Mouse (Mus musculus) forebrain, embryonic 14.5 days (tissue): ENCODE results near the gene Cfap97. TPM values are rescaled to one million over a fixed set of nuclear protein-coding genes. Genes with fewer than 3 reads are reported as not detected.

Experiments used
- ATAC-seq: fragments of 200-750 bp; cut with Nextera tagmentation; 2 replicates; pipeline ENCODE4 v1.8.0; 2017; ENCODE audit warnings: mild to moderate bottlenecking, moderate library complexity
- DNase-seq: peaks from one replicate; pipeline ENCODE4 v3.0.0-alpha.2; 2015; ENCODE audit warnings: low spot score
- H3K27ac ChIP-seq: fragments of 300-500 bp; sonication (generic); 2 replicates; pipeline ENCODE4 v1.5.1; 2014; ENCODE audit warnings: low read depth, mild to moderate bottlenecking, control low read depth, low read length, moderate library complexity
- H3K27me3 ChIP-seq: fragments of 300-500 bp; sonication (generic); replicated peaks from 2 replicates; pipeline ENCODE4 v1.6.1; 2014; ENCODE audit warnings: low read length, control low read depth, mixed read lengths; ENCODE audit not compliant: control insufficient read depth, insufficient read depth
- H3K36me3 ChIP-seq: fragments of 300-500 bp; sonication (generic); 2 replicates; pipeline ENCODE4 v1.6.1; 2014; ENCODE audit warnings: low read length, control low read depth; ENCODE audit not compliant: control insufficient read depth, insufficient read depth
- H3K4me1 ChIP-seq: fragments of 300-500 bp; sonication (generic); 2 replicates; pipeline ENCODE4 v1.6.1; 2014; ENCODE audit warnings: antibody characterized with exemption, low read length, control low read depth; ENCODE audit not compliant: control insufficient read depth, insufficient read depth
- H3K4me2 ChIP-seq: fragments of 300-500 bp; sonication (generic); 2 replicates; pipeline ENCODE4 v1.6.1; 2014; ENCODE audit warnings: mild to moderate bottlenecking, control low read depth, low read length
- H3K4me3 ChIP-seq: fragments of 300-500 bp; sonication (generic); 2 replicates; pipeline ENCODE4 v1.5.1; 2014; ENCODE audit warnings: low read depth, low read length, control low read depth
- H3K9ac ChIP-seq: fragments of 300-500 bp; sonication (generic); 2 replicates; pipeline ENCODE4 v1.6.1; 2014; ENCODE audit warnings: mild to moderate bottlenecking, low read length, control low read depth, moderate library complexity
- H3K9me3 ChIP-seq: fragments of 300-500 bp; sonication (generic); replicated peaks from 2 replicates; pipeline ENCODE4 v1.6.1; 2016; ENCODE audit warnings: low read length, control low read depth, mixed read lengths; ENCODE audit not compliant: control insufficient read depth
- WGBS: fragments of 180-500 bp; shearing (Covaris S2); extraction: QIAGEN DNeasy Blood & Tissue Kit; methylation state at CpG from one replicate; pipeline ENCODE4 v1.1.7; 2014; 5-methylcytosine and 5-hydroxymethylcytosine counted together
- polyA plus RNA-seq: library from polyadenylated mRNA; unstranded; fragments of >200 nt; fragmentation: Nextera tagmentation; extraction: Ambion mirVana; gene quantifications from 2 replicates; pipeline ENCODE4 v1.2.1, GENCODE M21; 2014

The Cfap97 gene
- polyA plus RNA-seq, 1 experiment from 2014 or later = 20.8 TPM

DNA sequence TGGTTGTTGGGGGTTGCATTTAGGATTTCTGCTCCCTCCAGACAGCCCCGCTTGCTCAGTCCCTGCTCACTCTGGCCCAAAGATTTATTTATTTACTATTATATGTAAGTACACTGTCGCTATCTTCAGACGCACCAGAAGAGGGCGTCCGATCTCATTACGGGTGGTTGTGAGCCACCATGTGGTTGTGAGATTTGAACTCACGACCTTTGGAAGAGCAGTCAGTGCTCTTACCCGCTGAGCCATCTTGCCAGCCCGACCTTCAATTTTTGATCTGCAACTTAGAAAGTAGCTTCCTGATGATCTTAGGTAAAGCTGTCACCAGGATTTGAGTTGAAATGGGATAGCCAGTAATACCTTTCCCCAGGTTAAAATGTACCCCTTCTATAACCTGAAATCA, 1.8 kb upstream of the Cfap97 start:
- ATAC-seq (no peak), DNase-seq (no peak)
- 81% methylated on average over 9 of the region's 9 CpGs for WGBS
- no peaks in the 10 kb centered on the region for H3K9me3 ChIP-seq
- no peak overlapping the region for H3K4me2 ChIP-seq
- H3K9ac ChIP-seq = no peak overlapping the region
- no peak overlapping the region for H3K4me3 ChIP-seq
- no peaks in the 10 kb centered on the region for H3K36me3 ChIP-seq
- H3K27me3 ChIP-seq = no peaks in the 10 kb centered on the region
- peaks cover 11% of the 10 kb centered on the region; the same call in 1 of the 2 replicates for H3K4me1 ChIP-seq
- H3K27ac ChIP-seq = no peak overlapping the region

DNA sequence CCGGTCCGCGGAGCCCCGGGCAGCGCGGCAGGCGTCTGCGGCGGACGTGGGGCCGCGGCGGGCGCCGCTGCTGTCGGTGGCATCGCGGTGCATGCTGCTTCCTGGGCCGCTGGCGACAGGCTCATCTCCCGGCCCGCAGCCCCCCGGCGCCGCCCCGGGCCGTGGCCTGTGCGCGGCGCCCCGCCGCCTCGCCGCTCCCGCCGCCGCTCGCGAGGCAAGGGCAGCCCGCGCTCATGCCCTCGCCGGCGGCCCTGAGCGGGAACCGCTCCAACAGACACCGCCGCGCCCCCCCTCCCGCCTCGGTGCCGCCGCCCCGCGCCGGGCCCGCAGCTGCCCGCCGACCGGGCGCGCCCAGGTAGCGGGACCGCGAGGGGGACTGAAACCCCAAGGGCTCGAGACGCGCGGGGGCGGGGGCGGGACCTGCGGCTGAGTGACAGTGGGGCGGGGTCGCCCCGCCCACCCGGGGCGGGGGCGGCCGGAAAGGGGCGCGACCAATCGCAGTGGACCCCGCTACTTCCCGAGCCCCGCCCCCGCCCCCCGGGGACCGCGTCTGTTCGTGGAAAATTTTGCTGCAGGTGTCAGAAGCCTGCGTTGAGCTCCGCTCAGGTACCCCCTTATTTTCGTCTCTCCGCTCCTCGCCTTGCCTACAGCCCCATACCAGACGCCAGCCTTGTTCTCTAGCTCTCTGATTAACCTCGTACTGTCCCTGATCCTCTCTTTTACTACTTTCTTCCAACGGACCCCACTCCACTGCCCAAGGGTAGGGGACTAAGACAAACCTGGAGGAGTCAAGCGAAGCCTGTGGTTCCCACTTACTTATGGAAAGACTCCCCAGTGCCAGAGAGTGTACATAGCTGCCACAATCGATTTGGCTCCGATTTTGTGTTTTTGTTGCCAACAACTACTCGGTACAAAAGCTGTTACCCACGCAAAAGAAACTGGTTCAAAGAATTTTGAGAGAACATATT, 777 bp downstream of the Cfap97 start, which contains the start of gene Snx25:
Gene Snx25, minus strand, starts transcription at position 96 of the 968 bp plus-strand sequence.
- Histone ChIP-seq H3K9ac (peak within 1 kb of the TSS; percentile 82), H3K36me3 (no peaks in the 10 kb centered on the region), H3K9me3 (no peaks in the 10 kb centered on the region), H3K4me2 (peak within 1 kb of the TSS; percentile 65), H3K27ac (peak within 1 kb of the TSS; percentile 65), H3K4me3 (peak within 1 kb of the TSS; percentile 86), H3K4me1 (peaks cover 7% of the 10 kb centered on the region; the same call in 1 of the 2 replicates), H3K27me3 (no peaks in the 10 kb centered on the region)
- ATAC-seq (peak; percentile 92), DNase-seq (peak; percentile 85)
- 7% methylated on average over 42 of the region's 103 CpGs for WGBS

DNA sequence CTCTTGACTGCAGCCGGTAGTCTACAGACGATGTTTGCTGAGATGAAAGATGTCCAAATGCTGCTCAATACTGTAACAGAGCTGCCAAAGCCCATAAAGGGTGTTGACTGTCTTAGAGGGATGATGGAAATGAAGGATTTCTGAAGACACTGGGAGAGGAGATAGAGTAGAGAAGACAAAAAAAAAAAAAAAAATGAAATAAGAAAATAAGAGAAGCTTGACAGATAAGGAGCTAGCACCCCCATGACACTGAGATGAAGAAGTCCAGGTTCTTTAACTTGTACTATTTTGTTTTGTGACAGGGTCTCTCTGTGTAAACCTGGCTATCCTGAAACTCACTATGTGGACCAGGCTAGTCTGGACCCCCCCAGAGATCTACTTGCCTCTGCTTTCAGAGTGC, 1.5 kb downstream of the Cfap97 start:
- Histone ChIP-seq H3K27me3 (no peaks in the 10 kb centered on the region), H3K4me1 (peaks cover 7% of the 10 kb centered on the region; the same call in 1 of the 2 replicates), H3K27ac (no peak overlapping the region), H3K9ac (no peak overlapping the region), H3K9me3 (no peaks in the 10 kb centered on the region), H3K4me3 (no peak overlapping the region), H3K36me3 (no peaks in the 10 kb centered on the region), H3K4me2 (peak overlapping the region; percentile 65)
- DNase-seq (no peak), ATAC-seq (peak; percentile 3; the same call in 1 of the 2 replicates)
- 25% methylated on average over 2 of the region's 2 CpGs for WGBS

DNA sequence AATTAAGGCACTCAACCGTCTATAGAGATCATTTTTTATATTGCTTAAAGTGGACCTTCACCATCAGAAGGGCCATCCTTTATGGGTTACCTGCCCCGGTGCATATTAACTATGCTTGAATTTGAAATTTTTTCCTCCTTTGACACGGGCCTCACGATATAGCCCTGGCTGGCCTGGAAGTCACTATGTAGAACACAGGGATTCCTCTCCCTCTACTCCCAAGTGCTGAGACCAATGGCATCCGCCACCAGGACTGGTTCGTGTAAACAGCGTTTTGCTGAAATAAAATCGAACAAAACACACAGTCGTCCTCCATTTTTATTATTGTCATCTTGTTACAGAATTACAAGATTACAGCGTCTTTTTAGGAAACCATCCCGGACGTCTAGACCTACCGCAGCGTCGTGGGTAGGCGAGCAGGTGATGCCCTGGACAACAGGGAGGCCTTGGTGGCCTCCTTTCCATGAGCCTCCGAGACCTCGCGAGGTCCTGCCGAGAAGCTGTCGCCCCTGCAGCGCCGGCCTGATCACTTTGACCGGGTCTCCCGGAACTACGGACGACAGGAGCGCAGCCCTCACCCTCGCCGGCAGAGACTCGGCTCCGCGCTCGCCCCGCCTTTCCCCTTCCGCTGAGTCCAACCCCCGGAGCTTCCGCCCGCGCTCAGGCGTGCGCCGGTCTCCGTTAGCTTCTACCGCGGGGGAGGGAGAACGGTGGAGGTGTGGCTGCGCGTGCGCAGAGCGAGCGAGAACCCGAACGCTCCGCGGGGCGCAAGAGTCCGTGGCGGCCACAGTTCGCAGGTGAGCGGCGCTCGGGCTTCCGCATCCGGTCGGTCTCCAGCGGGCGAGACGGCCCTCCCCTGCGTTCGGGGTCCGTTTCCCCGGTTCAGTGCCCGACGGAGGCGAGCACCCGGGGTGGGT, 11.6 kb downstream of the Cfap97 start:
- Histone ChIP-seq H3K36me3 (no peaks in the 10 kb centered on the region), H3K4me3 (peak overlapping the region; percentile 78), H3K4me2 (peak overlapping the region; percentile 77), H3K9ac (peak overlapping the region; percentile 88), H3K27me3 (no peaks in the 10 kb centered on the region), H3K4me1 (peaks cover 11% of the 10 kb centered on the region; the same call in 1 of the 2 replicates), H3K9me3 (no peaks in the 10 kb centered on the region), H3K27ac (peak overlapping the region; percentile 79)
- DNase-seq (peak; percentile 97), ATAC-seq (peak; percentile 98)
- 3% methylated on average over 68 of the region's 77 CpGs for WGBS

DNA sequence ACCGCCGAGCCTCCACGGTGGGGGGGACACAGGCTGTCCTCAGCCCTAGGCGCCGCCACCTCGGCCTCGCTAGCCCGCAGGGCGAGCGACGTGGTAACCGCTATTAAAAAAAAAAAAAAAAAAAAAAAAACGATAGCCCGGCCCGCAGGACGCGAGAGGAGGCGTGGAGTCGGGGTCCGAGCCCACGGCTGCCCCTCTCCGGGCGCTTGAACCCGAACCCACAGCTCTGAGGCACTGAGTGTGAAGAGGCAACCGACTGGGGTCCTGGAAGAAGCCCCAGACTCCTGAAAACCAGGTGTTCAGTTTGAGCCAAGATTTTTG, 12.3 kb downstream of the Cfap97 start:
- Histone ChIP-seq H3K27me3 (no peaks in the 10 kb centered on the region), H3K4me1 (peaks cover 11% of the 10 kb centered on the region; the same call in 1 of the 2 replicates), H3K9me3 (no peaks in the 10 kb centered on the region), H3K27ac (peak overlapping the region; percentile 79), H3K9ac (peak overlapping the region; percentile 88), H3K4me3 (peak overlapping the region; percentile 78), H3K36me3 (no peaks in the 10 kb centered on the region), H3K4me2 (peak overlapping the region; percentile 77)
- ATAC-seq (no peak; the same call in 1 of the 2 replicates), DNase-seq (peak; percentile 20)
- 0% methylated on average over 25 of the region's 25 CpGs for WGBS

DNA sequence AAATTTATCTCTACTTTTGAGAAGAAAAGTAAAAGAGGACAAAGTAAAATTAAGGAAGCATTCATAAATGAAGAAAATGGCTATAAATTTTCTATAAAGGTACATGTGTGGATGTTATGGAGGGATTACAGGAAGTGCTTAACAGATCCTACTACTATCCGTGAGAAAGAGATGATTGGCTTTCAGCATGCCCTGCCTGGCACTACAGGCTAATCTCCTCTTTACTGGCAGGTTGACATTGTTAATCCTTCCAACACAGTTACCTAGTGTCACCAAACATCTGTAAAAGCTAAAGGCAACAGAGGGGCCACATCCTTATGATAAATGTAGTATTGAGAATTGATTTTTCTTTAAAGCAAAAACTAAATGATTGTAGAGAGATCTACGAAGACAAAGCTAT, 22.1 kb downstream of the Cfap97 start:
- no peak overlapping the region for H3K9ac ChIP-seq
- no peak overlapping the region for H3K4me2 ChIP-seq
- H3K4me3 ChIP-seq = no peak overlapping the region
- no peaks in the 10 kb centered on the region for H3K4me1 ChIP-seq
- H3K9me3 ChIP-seq = no peaks in the 10 kb centered on the region
- DNase-seq (no peak), ATAC-seq (no peak)
- no peaks in the 10 kb centered on the region for H3K27me3 ChIP-seq
- peaks cover 18% of the 10 kb centered on the region for H3K36me3 ChIP-seq
- no peak overlapping the region for H3K27ac ChIP-seq
- WGBS = 80% methylated on average over 2 of the region's 2 CpGs

DNA sequence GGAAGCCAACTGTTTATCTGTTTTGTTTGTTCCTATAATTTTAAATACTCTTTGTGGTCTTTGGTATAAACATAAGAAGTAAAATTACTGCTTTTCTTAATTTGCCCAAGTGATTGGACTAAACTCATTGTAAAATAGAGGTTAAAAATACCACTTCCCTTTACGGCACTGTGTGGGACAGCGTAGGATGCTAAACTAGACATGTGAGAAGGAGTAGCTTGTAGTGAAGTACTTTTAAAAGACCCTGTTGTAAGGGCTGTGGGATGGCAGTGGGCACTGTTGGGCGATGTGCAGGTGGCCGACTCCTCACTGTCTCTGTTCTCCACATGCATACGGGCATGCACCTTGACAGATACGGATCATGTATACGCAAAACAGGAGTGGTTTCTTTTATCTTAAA, 28.6 kb downstream of the Cfap97 start:
- no peak overlapping the region for H3K4me3 ChIP-seq
- no peak for DNase-seq
- no peaks in the 10 kb centered on the region for H3K9me3 ChIP-seq
- no peak overlapping the region for H3K9ac ChIP-seq
- H3K27ac ChIP-seq = no peak overlapping the region
- H3K4me2 ChIP-seq = no peak overlapping the region
- H3K36me3 ChIP-seq = peaks cover 17% of the 10 kb centered on the region
- 96% methylated on average over 7 of the region's 7 CpGs for WGBS
- no peak for ATAC-seq
- H3K4me1 ChIP-seq = no peaks in the 10 kb centered on the region
- no peaks in the 10 kb centered on the region for H3K27me3 ChIP-seq

DNA sequence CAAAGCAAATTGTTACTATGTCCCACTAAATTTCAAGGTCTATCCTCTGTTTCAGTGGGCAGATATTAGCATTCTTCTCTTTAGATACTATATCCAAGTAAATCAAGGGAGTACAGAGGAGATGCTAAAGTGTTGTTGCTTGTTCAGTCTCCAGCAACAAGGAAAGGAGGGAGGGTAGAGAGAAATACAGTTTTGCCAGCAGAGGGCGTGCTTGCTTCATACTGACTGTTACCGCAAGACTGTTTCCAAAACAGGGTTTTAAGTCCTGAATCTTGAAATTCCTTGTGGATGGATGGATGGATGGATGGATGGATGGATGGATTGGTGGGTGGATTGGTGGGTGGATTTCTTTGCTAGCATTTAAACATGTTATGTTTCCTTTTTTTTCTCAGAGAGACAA, 33.8 kb downstream of the Cfap97 start:
- no peaks in the 10 kb centered on the region for H3K27me3 ChIP-seq
- H3K27ac ChIP-seq = no peak overlapping the region
- no peak overlapping the region for H3K9ac ChIP-seq
- H3K4me1 ChIP-seq = no peaks in the 10 kb centered on the region
- ATAC-seq (no peak), DNase-seq (peak; percentile 72)
- WGBS = 6% methylated on average over 2 of the region's 2 CpGs
- no peak overlapping the region for H3K4me2 ChIP-seq
- peaks cover 19% of the 10 kb centered on the region for H3K36me3 ChIP-seq
- H3K9me3 ChIP-seq = no peaks in the 10 kb centered on the region
- H3K4me3 ChIP-seq = no peak overlapping the region
